Mouse (Mus musculus) heart, embryonic 14.5 days (tissue): ENCODE measurements around the gene Pym1. TPM values are rescaled to one million over a fixed set of nuclear protein-coding genes. Genes with fewer than 3 reads are reported as not detected.
A peak's percentile ranks its signal among the peaks of the same experiment; 100 is the strongest.

Experiments
- ATAC-seq: fragments of 200-750 bp; cut with Nextera tagmentation; 2 replicates; pipeline ENCODE4 v1.8.0; 2017; ENCODE audit warnings: low read depth, moderate TSS enrichment; ENCODE audit not compliant: insufficient number of reproducible peaks, insufficient read depth, low FRiP score
- H3K27ac ChIP-seq, 2 experiments: fragments of 200-500 bp in 1 of 2; fragments of 300-500 bp in 1 of 2; sonication (generic) in 1 of 2; replicated peaks in 1 of 2; 2 replicates each; pipeline ENCODE4 v1.5.1; 2012 to 2014; ENCODE audit warnings: low read depth in 2 of 2, low read length in 2 of 2, control low read depth in 1 of 2, mild to moderate bottlenecking in 1 of 2, mixed read lengths in 1 of 2; ENCODE audit not compliant: control insufficient read depth in 1 of 2, insufficient read depth in 1 of 2
- H3K27me3 ChIP-seq: fragments of 300-500 bp; sonication (generic); 2 replicates; pipeline ENCODE4 v1.6.1; 2014; ENCODE audit warnings: mild to moderate bottlenecking, low read length, control low read depth; ENCODE audit not compliant: control insufficient read depth, insufficient read depth
- H3K36me3 ChIP-seq: fragments of 300-500 bp; sonication (generic); 2 replicates; pipeline ENCODE4 v1.6.1; 2014; ENCODE audit warnings: mild to moderate bottlenecking, control low read depth, low read length, mixed read lengths; ENCODE audit not compliant: control insufficient read depth, insufficient read depth
- H3K4me1 ChIP-seq, 2 experiments: fragments of 200-500 bp in 1 of 2; fragments of 300-500 bp in 1 of 2; sonication (generic) in 1 of 2; 2 replicates each; pipeline ENCODE4 v1.6.1; 2012 to 2014; ENCODE audit warnings: low read length in 2 of 2, control low read depth in 1 of 2, mixed read lengths in 1 of 2; ENCODE audit not compliant: control insufficient read depth in 2 of 2, insufficient read depth in 2 of 2
- H3K4me2 ChIP-seq: fragments of 300-500 bp; sonication (generic); 2 replicates; pipeline ENCODE4 v1.6.1; 2014; ENCODE audit warnings: mild to moderate bottlenecking, low read length
- H3K4me3 ChIP-seq, 2 experiments: fragments of 200-500 bp in 1 of 2; fragments of 300-500 bp in 1 of 2; sonication (generic) in 1 of 2; 2 replicates each; pipeline ENCODE4 v1.5.1; 2012 to 2014; ENCODE audit warnings: low read length in 2 of 2, mild to moderate bottlenecking in 2 of 2, control low read depth in 1 of 2, low read depth in 1 of 2, moderate library complexity in 1 of 2; ENCODE audit not compliant: control insufficient read depth in 1 of 2, insufficient read depth in 1 of 2
- H3K9ac ChIP-seq: fragments of 300-500 bp; sonication (generic); 2 replicates; pipeline ENCODE4 v1.6.1; 2014; ENCODE audit warnings: mild to moderate bottlenecking, low read length
- H3K9me3 ChIP-seq: fragments of 300-500 bp; sonication (generic); 2 replicates; pipeline ENCODE4 v1.6.1; 2016; ENCODE audit warnings: low read length, control low read depth; ENCODE audit not compliant: control insufficient read depth
- WGBS: fragments of 180-500 bp; shearing (Covaris S2); extraction: QIAGEN DNeasy Blood & Tissue Kit; methylation state at CpG from one replicate; pipeline ENCODE4 v1.1.7; 2014; 5-methylcytosine and 5-hydroxymethylcytosine counted together
- polyA plus RNA-seq: library from polyadenylated mRNA; unstranded; fragments of >200 nt; fragmentation: Nextera tagmentation; extraction: Ambion mirVana; gene quantifications from 2 replicates; pipeline ENCODE4 v1.2.1, GENCODE M21; 2014

The Pym1 gene
- polyA plus RNA-seq, 1 experiment from 2014 or later, result 18.3 TPM

DNA sequence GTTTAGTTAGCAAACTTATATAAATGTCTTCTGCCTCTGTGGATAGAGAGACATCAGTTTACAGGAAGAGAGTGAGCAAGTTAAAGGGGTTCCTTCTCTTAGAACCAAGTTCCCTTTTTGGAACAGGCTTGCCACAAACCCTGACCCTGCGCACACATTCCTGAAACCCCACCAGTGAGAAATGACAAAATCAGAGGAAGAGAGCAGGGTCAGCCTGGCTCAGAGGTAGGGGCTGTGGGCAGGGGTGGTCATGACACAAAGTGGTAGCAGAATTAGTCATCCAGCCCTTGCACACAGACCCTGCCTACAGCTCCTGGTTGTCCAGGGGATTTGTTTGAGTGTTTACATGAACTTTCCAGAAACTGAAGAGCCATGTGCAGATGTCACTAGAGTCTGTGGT, 32.5 kb downstream of the Pym1 start:
- peaks cover 0 to 6% of the 10 kb centered on the region in 2 experiments; a peak in 2 of 4 replicates for H3K4me1 ChIP-seq
- no peak overlapping the region for H3K4me2 ChIP-seq
- H3K27me3 ChIP-seq, result no peaks in the 10 kb centered on the region
- ATAC-seq, result no peak
- H3K4me3 ChIP-seq, result no peak overlapping the region
- no peak overlapping the region for H3K9ac ChIP-seq
- H3K36me3 ChIP-seq, result no peaks in the 10 kb centered on the region
- WGBS, result 79% methylated on average over 1 of the region's 1 CpGs
- H3K27ac ChIP-seq, result no peak overlapping the region
- H3K9me3 ChIP-seq, result peaks cover 11% of the 10 kb centered on the region; the same call in 1 of the 2 replicates

DNA sequence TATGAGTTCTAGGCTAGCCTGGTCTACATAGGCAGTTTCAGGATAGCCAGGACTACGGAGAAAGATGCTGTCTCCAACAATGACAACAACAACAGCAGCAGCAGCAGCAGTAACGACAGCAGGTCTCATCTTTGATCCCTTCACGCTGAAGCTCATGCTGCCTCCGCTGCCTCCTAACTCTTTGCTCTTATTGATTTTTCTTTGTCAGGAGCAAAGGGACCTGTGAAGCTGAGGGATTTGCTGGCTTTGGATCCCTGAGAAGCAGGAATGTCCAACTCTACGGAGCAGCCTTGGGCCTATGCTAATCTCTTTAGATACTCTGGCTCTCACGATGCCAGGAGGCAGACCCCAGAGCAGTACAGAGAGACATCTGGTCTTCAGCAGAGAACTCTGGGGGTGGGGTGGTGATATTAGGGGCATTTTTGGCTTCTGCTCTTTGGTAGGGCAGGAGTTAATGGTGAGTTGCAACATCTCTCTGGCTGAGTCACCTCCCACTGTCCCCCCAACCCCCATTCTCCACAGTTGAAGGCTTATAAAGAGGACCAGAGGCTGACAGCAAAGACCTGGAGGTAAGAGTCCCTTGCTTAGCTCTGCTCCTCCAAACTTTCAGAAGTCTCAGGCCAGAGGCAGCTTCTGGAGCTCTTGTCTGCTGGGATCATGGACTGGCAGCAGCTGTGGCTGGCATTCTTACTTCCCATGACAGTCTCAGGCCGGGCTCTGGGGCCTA, 42.9 kb downstream of the Pym1 start, which contains the start of gene Mmp19:
Mmp19 (plus strand) TSS at position 513 of the 727 bp plus-strand sequence.
- Histone ChIP-seq H3K27ac (peak within 1 kb of the TSS in 1 of 2 experiments; percentile 3; a peak in 1 of 4 replicates), H3K9ac (no peak within 1 kb of the TSS), H3K27me3 (no peaks in the 10 kb centered on the region), H3K4me1 (peaks cover 2 to 4% of the 10 kb centered on the region in 2 experiments; a peak in 2 of 4 replicates), H3K36me3 (no peaks in the 10 kb centered on the region), H3K4me3 (no peak within 1 kb of the TSS), H3K4me2 (peak within 1 kb of the TSS; percentile 11; the same call in 1 of the 2 replicates), H3K9me3 (no peaks in the 10 kb centered on the region)
- 60% methylated on average over 7 of the region's 7 CpGs for WGBS
- ATAC-seq, result no peak

DNA sequence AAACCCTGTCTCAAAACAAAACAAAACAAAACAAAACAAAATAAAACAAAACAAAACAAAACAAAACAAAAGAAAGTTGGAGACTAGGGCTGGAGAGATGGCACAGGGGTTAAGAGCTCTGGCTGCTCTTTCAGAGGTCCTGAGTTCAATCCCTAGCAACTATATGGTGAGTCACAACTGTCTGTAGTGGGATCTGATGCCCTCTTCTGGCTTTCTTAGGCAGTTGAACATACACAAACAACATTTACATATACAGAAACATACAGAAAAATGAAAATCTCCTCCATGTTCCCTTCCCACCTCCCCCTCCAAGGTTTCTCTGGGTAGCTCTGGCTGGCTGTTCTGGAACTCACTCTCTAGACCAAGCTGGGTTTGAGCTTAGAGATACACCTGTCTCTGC, 44.4 kb downstream of the Pym1 start:
- Histone ChIP-seq H3K9ac (no peak overlapping the region), H3K4me3 (no peak overlapping the region), H3K36me3 (no peaks in the 10 kb centered on the region), H3K9me3 (no peaks in the 10 kb centered on the region), H3K27me3 (no peaks in the 10 kb centered on the region), H3K27ac (no peak overlapping the region), H3K4me2 (no peak overlapping the region), H3K4me1 (peaks cover 3 to 4% of the 10 kb centered on the region in 2 experiments; a peak in 3 of 4 replicates)
- no peak for ATAC-seq

DNA sequence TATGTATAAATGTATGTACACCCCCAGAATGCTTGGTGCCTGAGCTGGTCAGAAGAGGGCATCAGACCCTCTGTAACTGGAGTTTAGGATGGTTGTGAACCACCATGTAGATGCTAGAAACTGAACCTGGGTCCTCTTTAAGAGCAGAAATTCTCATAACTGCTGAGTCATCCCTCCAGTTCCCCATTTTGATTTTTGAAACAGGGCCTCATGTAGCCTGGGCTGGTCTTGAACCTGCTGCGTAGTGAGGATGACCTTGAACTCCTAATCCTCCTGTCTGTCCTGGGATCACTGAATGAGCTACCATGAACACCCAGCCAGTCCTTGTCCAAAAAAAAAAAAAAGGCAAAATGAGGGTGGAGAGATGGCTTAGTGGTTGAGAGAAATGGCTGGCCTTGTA, 45.6 kb downstream of the Pym1 start:
- Histone ChIP-seq H3K4me1 (peaks cover 3 to 4% of the 10 kb centered on the region in 2 experiments; a peak in 3 of 4 replicates), H3K36me3 (peaks cover 3% of the 10 kb centered on the region; the same call in 1 of the 2 replicates), H3K27ac (no peak overlapping the region), H3K27me3 (no peaks in the 10 kb centered on the region), H3K9me3 (no peaks in the 10 kb centered on the region), H3K9ac (no peak overlapping the region), H3K4me2 (no peak overlapping the region), H3K4me3 (no peak overlapping the region)
- WGBS, result 91% methylated on average over 1 of the region's 1 CpGs
- ATAC-seq, result no peak

DNA sequence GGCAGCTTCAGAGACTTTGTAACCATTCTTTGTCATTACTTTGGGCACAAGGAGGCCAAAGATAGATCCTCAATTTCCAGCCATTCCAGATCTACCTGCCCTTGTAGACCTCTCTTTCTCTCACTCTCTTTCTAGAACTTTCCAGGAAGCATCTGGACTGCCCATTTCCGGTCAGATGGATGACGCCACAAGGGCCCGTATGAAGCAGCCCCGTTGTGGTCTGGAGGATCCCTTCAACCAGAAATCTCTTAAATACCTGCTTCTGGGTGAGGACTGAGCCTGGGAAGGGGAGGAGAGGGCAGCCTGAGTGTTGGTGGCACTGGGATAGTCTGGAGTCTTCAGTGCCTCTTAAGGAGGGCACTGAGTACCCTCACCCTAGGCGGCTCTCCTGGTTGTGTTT, 46.7 kb downstream of the Pym1 start:
- Histone ChIP-seq H3K27ac (no peak overlapping the region), H3K36me3 (peaks cover 4% of the 10 kb centered on the region; the same call in 1 of the 2 replicates), H3K27me3 (no peaks in the 10 kb centered on the region), H3K9ac (no peak overlapping the region), H3K9me3 (no peaks in the 10 kb centered on the region), H3K4me2 (no peak overlapping the region), H3K4me1 (peaks cover 3 to 4% of the 10 kb centered on the region in 2 experiments; a peak in 3 of 4 replicates), H3K4me3 (no peak overlapping the region)
- 79% methylated on average over 5 of the region's 5 CpGs for WGBS
- ATAC-seq, result no peak

DNA sequence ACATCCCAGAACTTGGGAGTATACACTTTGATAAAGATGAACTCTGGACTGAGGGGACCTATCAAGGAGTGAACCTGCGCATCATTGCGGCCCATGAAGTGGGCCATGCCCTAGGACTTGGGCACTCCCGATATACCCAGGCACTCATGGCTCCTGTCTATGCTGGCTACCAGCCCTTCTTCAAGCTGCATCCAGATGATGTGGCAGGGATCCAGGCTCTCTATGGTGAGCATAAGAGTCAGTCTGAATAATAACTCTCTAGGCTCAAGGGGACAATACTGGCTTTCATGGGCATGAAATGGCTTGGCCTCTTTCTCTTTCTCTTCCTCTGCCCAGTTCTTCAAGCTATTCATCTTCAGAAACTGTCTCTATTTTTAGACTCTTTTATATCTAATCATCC, 47.9 kb downstream of the Pym1 start:
- no peak for ATAC-seq
- H3K4me1 ChIP-seq, result peaks cover 3 to 4% of the 10 kb centered on the region in 2 experiments; a peak in 3 of 4 replicates
- 90% methylated on average over 3 of the region's 3 CpGs for WGBS
- no peak overlapping the region for H3K9ac ChIP-seq
- H3K27me3 ChIP-seq, result no peaks in the 10 kb centered on the region
- no peak overlapping the region for H3K4me3 ChIP-seq
- H3K9me3 ChIP-seq, result no peaks in the 10 kb centered on the region
- H3K4me2 ChIP-seq, result no peak overlapping the region
- peaks cover 13% of the 10 kb centered on the region for H3K36me3 ChIP-seq
- H3K27ac ChIP-seq, result no peak overlapping the region

DNA sequence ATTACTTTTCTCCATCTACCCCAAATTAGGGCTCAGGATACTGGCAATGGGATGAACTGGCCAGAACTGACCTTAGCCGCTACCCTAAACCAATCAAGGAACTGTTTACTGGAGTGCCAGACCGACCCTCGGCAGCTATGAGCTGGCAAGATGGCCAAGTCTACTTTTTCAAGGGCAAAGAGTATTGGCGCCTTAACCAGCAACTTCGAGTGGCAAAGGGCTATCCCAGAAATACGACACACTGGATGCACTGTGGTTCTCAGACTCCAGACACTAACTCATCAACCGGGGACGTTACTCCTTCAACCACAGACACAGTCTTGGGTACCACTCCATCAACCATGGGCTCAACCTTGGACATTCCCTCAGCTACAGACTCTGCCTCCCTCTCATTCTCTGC, 51.0 kb downstream of the Pym1 start:
- H3K27me3 ChIP-seq, result no peaks in the 10 kb centered on the region
- peaks cover 6 to 17% of the 10 kb centered on the region in 2 experiments; a peak in 3 of 4 replicates for H3K4me1 ChIP-seq
- H3K4me2 ChIP-seq, result no peak overlapping the region
- H3K4me3 ChIP-seq, result no peak overlapping the region
- H3K9ac ChIP-seq, result no peak overlapping the region
- ATAC-seq, result no peak
- WGBS, result 89% methylated on average over 8 of the region's 8 CpGs
- no peak overlapping the region for H3K27ac ChIP-seq
- H3K36me3 ChIP-seq, result peaks cover 30% of the 10 kb centered on the region
- H3K9me3 ChIP-seq, result no peaks in the 10 kb centered on the region
